Mouse (Mus musculus): ENCODE measurements at regions not wholly inside any gene's neighbourhood (a gene's known extent, or its start where the extent isn't known, plus 50 kb on each side); places are given as distances from the start of the nearest gene placed in this dataset.

GRCm38 (mm10) chr6:14298167-14298566 is 426.8 kb upstream of the 2610001J05Rik start:
- DNase-seq (ENCODE audit: low spot score) (no peak), ATAC-seq (ENCODE audit: low FRiP score, low TSS enrichment) (no peak)
- TF ChIP-seq EP300 (optimal IDR thresholded peaks at IDR 0.05) (no peak), CTCF (IDR thresholded peaks at IDR 0.05; ENCODE audit: low read depth) (no peak)
- no peak overlapping the region for H3K4me3 ChIP-seq (ENCODE audit: low read depth, low read length)
- no peaks in the 10 kb centered on the region for H3K36me3 ChIP-seq (ENCODE audit: control insufficient read depth, insufficient read depth, low read length)
- H3K27ac ChIP-seq (replicated peaks): no peak overlapping the region
- no peaks in the 10 kb centered on the region for H3K27me3 ChIP-seq (ENCODE audit: control insufficient read depth, insufficient read depth, low read length)
- no peaks in the 10 kb centered on the region for H3K4me1 ChIP-seq (replicated peaks; ENCODE audit: control insufficient read depth, insufficient read depth)
- H3K9ac ChIP-seq (ENCODE audit: low read length): no peak overlapping the region
- H3K4me2 ChIP-seq (replicated peaks; ENCODE audit: low read depth): no peak overlapping the region
- H3K9me3 ChIP-seq (ENCODE audit: control insufficient read depth, low read length): no peaks in the 10 kb centered on the region

GRCm38 (mm10) chr6:14297428-14297827 is 426.1 kb upstream of the 2610001J05Rik start:
- DNase-seq (ENCODE audit: low spot score) (no peak), ATAC-seq (ENCODE audit: low FRiP score, low TSS enrichment) (no peak)
- Histone ChIP-seq H3K4me1 (replicated peaks; ENCODE audit: control insufficient read depth, insufficient read depth) (no peaks in the 10 kb centered on the region), H3K9me3 (ENCODE audit: control insufficient read depth, low read length) (no peaks in the 10 kb centered on the region), H3K4me2 (replicated peaks; ENCODE audit: low read depth) (no peak overlapping the region), H3K4me3 (ENCODE audit: low read depth, low read length) (no peak overlapping the region), H3K27ac (replicated peaks) (no peak overlapping the region), H3K36me3 (ENCODE audit: control insufficient read depth, insufficient read depth, low read length) (no peaks in the 10 kb centered on the region), H3K27me3 (ENCODE audit: control insufficient read depth, insufficient read depth, low read length) (no peaks in the 10 kb centered on the region), H3K9ac (ENCODE audit: low read length) (no peak overlapping the region)
- no peak for TF ChIP-seq EP300 (optimal IDR thresholded peaks at IDR 0.05)
- TF ChIP-seq CTCF (IDR thresholded peaks at IDR 0.05; ENCODE audit: low read depth): no peak

GRCm38 (mm10) chr6:14290843-14291242 is 419.5 kb upstream of the 2610001J05Rik start:
- H3K9ac ChIP-seq (ENCODE audit: low read length): no peak overlapping the region
- H3K9me3 ChIP-seq (ENCODE audit: control insufficient read depth, low read length): no peaks in the 10 kb centered on the region
- H3K4me2 ChIP-seq (replicated peaks; ENCODE audit: low read depth): no peak overlapping the region
- H3K36me3 ChIP-seq (ENCODE audit: control insufficient read depth, insufficient read depth, low read length): no peaks in the 10 kb centered on the region
- no peaks in the 10 kb centered on the region for H3K27me3 ChIP-seq (ENCODE audit: control insufficient read depth, insufficient read depth, low read length)
- H3K27ac ChIP-seq (replicated peaks): no peak overlapping the region
- TF ChIP-seq EP300 (optimal IDR thresholded peaks at IDR 0.05): no peak
- no peak for TF ChIP-seq CTCF (IDR thresholded peaks at IDR 0.05; ENCODE audit: low read depth)
- no peak overlapping the region for H3K4me3 ChIP-seq (ENCODE audit: low read depth, low read length)
- H3K4me1 ChIP-seq (replicated peaks; ENCODE audit: control insufficient read depth, insufficient read depth): no peaks in the 10 kb centered on the region
- ATAC-seq (ENCODE audit: low FRiP score, low TSS enrichment) (no peak), DNase-seq (ENCODE audit: low spot score) (no peak)
- WGBS: 51% methylated on average over 1 of the region's 1 CpGs

DNA sequence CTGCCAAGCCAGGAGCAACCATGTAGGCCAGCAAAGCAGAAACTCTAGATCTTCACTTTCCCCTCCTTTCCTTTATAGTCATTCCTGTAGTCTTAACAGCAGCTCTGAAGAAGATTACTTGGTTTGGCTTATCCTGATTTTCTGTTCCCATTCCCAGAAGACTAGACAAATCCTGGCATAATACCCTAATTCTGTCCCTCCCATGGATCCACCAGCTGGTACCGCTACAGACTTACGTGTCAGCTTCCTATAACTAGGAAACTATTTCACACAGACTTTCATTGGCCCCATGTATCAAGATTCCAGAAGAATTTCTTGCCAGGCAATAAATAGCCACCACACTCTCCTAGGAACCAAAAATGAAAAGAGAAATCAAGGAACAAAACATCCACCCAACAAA is 410.2 kb upstream of the 2610001J05Rik start:
- Histone ChIP-seq H3K9ac (ENCODE audit: low read length) (no peak overlapping the region), H3K36me3 (ENCODE audit: control insufficient read depth, insufficient read depth, low read length) (no peaks in the 10 kb centered on the region), H3K4me1 (replicated peaks; ENCODE audit: control insufficient read depth, insufficient read depth) (no peaks in the 10 kb centered on the region), H3K27me3 (ENCODE audit: control insufficient read depth, insufficient read depth, low read length) (no peaks in the 10 kb centered on the region), H3K27ac (replicated peaks) (no peak overlapping the region), H3K4me3 (ENCODE audit: low read depth, low read length) (no peak overlapping the region), H3K4me2 (replicated peaks; ENCODE audit: low read depth) (no peak overlapping the region), H3K9me3 (ENCODE audit: control insufficient read depth, low read length) (no peaks in the 10 kb centered on the region)
- ATAC-seq (ENCODE audit: low FRiP score, low TSS enrichment) (no peak), DNase-seq (ENCODE audit: low spot score) (no peak)
- TF ChIP-seq EP300 (optimal IDR thresholded peaks at IDR 0.05): no peak
- 91% methylated on average over 2 of the region's 2 CpGs for WGBS

DNA sequence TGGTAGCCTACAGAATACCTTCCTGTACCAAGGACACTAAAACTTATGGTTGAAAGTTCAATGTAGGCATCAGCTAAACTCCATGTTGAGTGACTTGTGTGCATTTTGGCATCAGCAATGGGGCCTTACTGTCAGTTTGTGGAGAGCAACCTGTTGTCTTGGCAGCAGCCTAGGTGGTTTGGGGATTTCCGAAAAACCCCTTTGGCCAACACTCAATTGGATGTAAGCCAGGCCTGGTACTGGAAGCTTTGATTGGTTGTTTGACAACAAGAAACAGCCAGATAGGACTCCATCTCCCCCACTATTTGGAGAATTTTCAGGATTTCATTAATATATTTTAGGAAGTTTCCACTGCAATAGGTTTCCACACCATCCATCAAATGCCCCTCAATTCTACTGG is 390.6 kb upstream of the 2610001J05Rik start:
- Histone ChIP-seq H3K4me2 (replicated peaks; ENCODE audit: low read depth) (no peak overlapping the region), H3K36me3 (ENCODE audit: control insufficient read depth, insufficient read depth, low read length) (no peaks in the 10 kb centered on the region), H3K4me1 (replicated peaks; ENCODE audit: control insufficient read depth, insufficient read depth) (no peaks in the 10 kb centered on the region), H3K9me3 (ENCODE audit: control insufficient read depth, low read length) (no peaks in the 10 kb centered on the region), H3K27me3 (ENCODE audit: control insufficient read depth, insufficient read depth, low read length) (no peaks in the 10 kb centered on the region), H3K9ac (ENCODE audit: low read length) (no peak overlapping the region), H3K27ac (replicated peaks) (no peak overlapping the region), H3K4me3 (ENCODE audit: low read depth, low read length) (no peak overlapping the region)
- no peak for TF ChIP-seq CTCF (IDR thresholded peaks at IDR 0.05; ENCODE audit: low read depth)
- TF ChIP-seq EP300 (optimal IDR thresholded peaks at IDR 0.05): no peak
- 85% methylated on average over 1 of the region's 1 CpGs for WGBS
- ATAC-seq (ENCODE audit: low FRiP score, low TSS enrichment) (no peak), DNase-seq (ENCODE audit: low spot score) (no peak)

DNA sequence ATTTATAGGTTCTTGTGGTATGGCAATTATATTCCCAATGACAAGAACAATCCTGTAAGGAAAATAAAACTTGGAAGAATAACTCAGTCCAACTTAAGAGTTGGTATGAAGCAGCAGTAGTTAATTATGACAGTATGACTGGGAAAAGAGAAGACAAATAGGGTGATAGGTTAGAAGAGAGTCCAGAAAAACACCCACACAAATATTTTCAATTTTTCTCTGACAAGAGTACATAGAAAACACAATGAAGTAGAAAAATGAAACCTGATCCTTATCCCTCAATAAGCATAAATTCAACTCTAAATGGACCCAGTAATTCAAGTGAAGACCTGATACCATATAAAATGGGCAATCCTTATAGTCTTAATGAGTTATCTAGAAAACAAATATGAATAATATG is 369.0 kb upstream of the 2610001J05Rik start:
- no peaks in the 10 kb centered on the region for H3K9me3 ChIP-seq (ENCODE audit: control insufficient read depth, low read length)
- TF ChIP-seq CTCF (IDR thresholded peaks at IDR 0.05; ENCODE audit: low read depth) (no peak), EP300 (optimal IDR thresholded peaks at IDR 0.05) (no peak)
- H3K4me3 ChIP-seq (ENCODE audit: low read depth, low read length): no peak overlapping the region
- H3K36me3 ChIP-seq (ENCODE audit: control insufficient read depth, insufficient read depth, low read length): no peaks in the 10 kb centered on the region
- no peaks in the 10 kb centered on the region for H3K4me1 ChIP-seq (replicated peaks; ENCODE audit: control insufficient read depth, insufficient read depth)
- ATAC-seq (ENCODE audit: low FRiP score, low TSS enrichment) (no peak), DNase-seq (ENCODE audit: low spot score) (no peak)
- no peaks in the 10 kb centered on the region for H3K27me3 ChIP-seq (ENCODE audit: control insufficient read depth, insufficient read depth, low read length)
- H3K4me2 ChIP-seq (replicated peaks; ENCODE audit: low read depth): no peak overlapping the region
- H3K9ac ChIP-seq (ENCODE audit: low read length): no peak overlapping the region
- H3K27ac ChIP-seq (replicated peaks): no peak overlapping the region

Measured in stomach, postnatal 0 days (tissue).